Mouse (Mus musculus): Measurements from ENCODE around the gene A230050P20Rik. TPM values are rescaled to one million over a fixed set of nuclear protein-coding genes. Genes with fewer than 3 reads are reported as not detected.

The A230050P20Rik gene
- polyA plus RNA-seq, 1 experiment: 25.3 TPM

- no peak for TF ChIP-seq CTCF (IDR thresholded peaks at IDR 0.05; ENCODE audit: borderline replicate concordance, insufficient read depth, low read length)
- TF ChIP-seq POLR2A (IDR thresholded peaks at IDR 0.05; ENCODE audit: low read depth, low read length): no peak
- no peak overlapping the region for H3K4me3 ChIP-seq (ENCODE audit: insufficient read depth, low read length)
- no peak overlapping the region for H3K27ac ChIP-seq (ENCODE audit: insufficient read depth, low read length)
- H3K4me1 ChIP-seq (ENCODE audit: control insufficient read depth, insufficient read depth, low read length): no peaks in the 10 kb centered on the region
These were observed 2.0 kb downstream of the A230050P20Rik start for GRCm38 (mm10) chr9:20870211-20871173.

- no peak overlapping the region for H3K27ac ChIP-seq (ENCODE audit: insufficient read depth, low read length)
- peaks cover 2% of the 10 kb centered on the region; the same call in 1 of the 2 replicates for H3K4me1 ChIP-seq (ENCODE audit: control insufficient read depth, insufficient read depth, low read length)
- TF ChIP-seq CTCF (IDR thresholded peaks at IDR 0.05; ENCODE audit: borderline replicate concordance, insufficient read depth, low read length) (no peak), POLR2A (IDR thresholded peaks at IDR 0.05; ENCODE audit: low read depth, low read length) (no peak)
- H3K4me3 ChIP-seq (ENCODE audit: insufficient read depth, low read length): no peak overlapping the region
These were observed 4.5 kb downstream of the A230050P20Rik start for GRCm38 (mm10) chr9:20872991-20873390.

GRCm38 (mm10) chr9:20873521-20873920 is 5.1 kb downstream of the A230050P20Rik start:
- no peak overlapping the region for H3K27ac ChIP-seq (ENCODE audit: insufficient read depth, low read length)
- no peak overlapping the region for H3K4me3 ChIP-seq (ENCODE audit: insufficient read depth, low read length)
- H3K4me1 ChIP-seq (ENCODE audit: control insufficient read depth, insufficient read depth, low read length): peaks cover 2% of the 10 kb centered on the region; the same call in 1 of the 2 replicates
- TF ChIP-seq POLR2A (IDR thresholded peaks at IDR 0.05; ENCODE audit: low read depth, low read length) (no peak), CTCF (IDR thresholded peaks at IDR 0.05; ENCODE audit: borderline replicate concordance, insufficient read depth, low read length) (no peak)

- Histone ChIP-seq H3K4me3 (ENCODE audit: insufficient read depth, low read length) (no peak overlapping the region), H3K4me1 (ENCODE audit: control insufficient read depth, insufficient read depth, low read length) (peaks cover 2% of the 10 kb centered on the region; the same call in 1 of the 2 replicates), H3K27ac (ENCODE audit: insufficient read depth, low read length) (no peak overlapping the region)
- TF ChIP-seq CTCF (IDR thresholded peaks at IDR 0.05; ENCODE audit: borderline replicate concordance, insufficient read depth, low read length) (no peak), POLR2A (IDR thresholded peaks at IDR 0.05; ENCODE audit: low read depth, low read length) (no peak)
These were observed 6.8 kb downstream of the A230050P20Rik start for GRCm38 (mm10) chr9:20875021-20875790.

DNA sequence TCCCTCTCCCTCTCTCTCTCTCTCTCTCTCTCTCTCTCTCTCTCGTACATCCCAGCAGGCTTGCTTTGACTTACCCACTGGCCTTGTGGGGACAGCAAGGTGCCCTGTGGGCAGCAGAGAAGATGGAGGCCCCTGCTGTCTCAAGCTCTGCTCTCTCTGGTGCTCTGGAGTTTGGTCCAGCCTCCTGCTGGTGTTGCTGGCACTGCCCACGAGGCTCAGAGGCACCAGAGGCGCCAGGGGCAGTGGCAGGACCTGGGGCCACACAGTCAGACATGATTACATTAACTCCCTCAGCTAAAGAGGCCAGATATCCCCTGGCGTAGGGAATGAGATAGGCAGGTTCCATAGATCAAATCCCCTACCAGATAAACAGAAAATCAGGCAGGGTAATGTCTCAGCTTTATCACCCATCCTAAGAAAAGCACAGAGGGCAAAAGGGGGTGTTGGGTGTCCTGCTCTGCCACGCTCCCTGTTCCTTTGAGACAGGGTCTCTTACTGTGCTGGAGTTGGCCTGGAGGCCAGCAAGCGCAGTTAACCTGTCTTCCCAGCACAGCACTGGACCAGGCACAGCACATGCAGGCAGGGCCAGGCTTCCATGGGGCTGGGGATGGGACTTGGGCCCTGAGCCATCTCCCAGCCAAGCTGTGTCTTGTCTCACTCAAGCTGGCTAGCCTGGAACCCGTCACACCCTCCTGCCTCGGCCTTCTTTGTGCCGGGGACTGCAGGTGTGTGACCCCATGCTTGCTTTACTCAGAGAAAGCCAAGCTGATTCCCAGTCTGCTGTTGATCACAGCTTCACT is 8.1 kb downstream of the A230050P20Rik start:
- Histone ChIP-seq H3K4me3 (ENCODE audit: insufficient read depth, low read length) (no peak overlapping the region), H3K4me1 (ENCODE audit: control insufficient read depth, insufficient read depth, low read length) (peaks cover 2% of the 10 kb centered on the region; the same call in 1 of the 2 replicates), H3K27ac (ENCODE audit: insufficient read depth, low read length) (peak overlapping the region; percentile 97; the same call in 1 of the 2 replicates)
- TF ChIP-seq CTCF (IDR thresholded peaks at IDR 0.05; ENCODE audit: borderline replicate concordance, insufficient read depth, low read length): no peak
- no peak for TF ChIP-seq POLR2A (IDR thresholded peaks at IDR 0.05; ENCODE audit: low read depth, low read length)

DNA sequence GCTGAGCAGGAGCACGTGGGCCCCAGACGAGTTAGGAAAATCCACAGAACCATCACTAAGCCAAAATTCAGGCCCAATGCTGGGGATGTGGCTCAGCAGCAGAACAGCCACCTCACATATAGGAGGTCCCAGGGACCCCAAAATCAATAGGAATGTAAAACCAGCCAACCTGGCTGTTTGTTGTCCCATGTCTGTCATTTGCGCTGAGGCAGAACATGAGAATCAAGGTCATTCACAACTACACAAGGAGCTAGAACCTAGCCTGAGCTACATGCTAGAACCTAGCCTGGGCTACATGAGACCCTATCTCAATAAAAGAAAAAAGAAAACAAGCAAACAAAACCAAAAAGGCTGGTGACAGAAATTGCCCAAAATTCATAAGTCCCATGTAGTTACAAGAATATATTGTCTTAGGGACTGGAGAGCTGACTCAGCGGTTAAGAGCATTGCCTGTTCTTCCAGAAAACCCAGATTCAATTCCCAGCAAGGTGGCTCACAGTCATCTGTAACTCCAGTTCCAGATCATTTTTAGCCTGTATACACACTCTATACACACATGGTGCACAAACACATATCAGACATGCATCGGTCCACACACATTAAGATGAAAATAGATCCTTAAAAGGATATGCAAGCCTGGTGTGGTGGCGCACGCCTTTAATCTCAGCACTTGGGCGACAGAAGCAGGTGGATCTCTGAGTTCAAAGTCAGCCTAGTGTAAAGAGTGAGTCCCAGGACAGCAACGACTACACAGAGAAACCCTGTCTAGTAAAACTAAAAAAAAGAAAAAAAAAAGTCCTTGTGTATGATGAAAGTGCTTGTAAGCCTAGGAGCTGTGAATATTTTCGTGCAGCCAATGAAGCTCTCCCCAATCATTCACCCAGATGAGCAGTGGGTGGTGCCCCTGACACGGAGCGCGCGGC is 8.9 kb downstream of the A230050P20Rik start:
- H3K27ac ChIP-seq (ENCODE audit: insufficient read depth, low read length): peak overlapping the region; percentile 97

GRCm38 (mm10) chr9:20878041-20878709 is 9.7 kb downstream of the A230050P20Rik start:
- Histone ChIP-seq H3K27ac (ENCODE audit: insufficient read depth, low read length) (peak overlapping the region; percentile 97), H3K4me3 (ENCODE audit: insufficient read depth, low read length) (peak overlapping the region; percentile 29), H3K4me1 (ENCODE audit: control insufficient read depth, insufficient read depth, low read length) (peaks cover 2% of the 10 kb centered on the region; the same call in 1 of the 2 replicates)
- TF ChIP-seq POLR2A (IDR thresholded peaks at IDR 0.05; ENCODE audit: low read depth, low read length) (peak; percentile 88), CTCF (IDR thresholded peaks at IDR 0.05; ENCODE audit: borderline replicate concordance, insufficient read depth, low read length) (peak; percentile 75)

More for the DNA sequence above, 8.9 kb downstream of the A230050P20Rik start:
- Histone ChIP-seq H3K4me1 (ENCODE audit: control insufficient read depth, insufficient read depth, low read length) (peaks cover 2% of the 10 kb centered on the region; the same call in 1 of the 2 replicates), H3K4me3 (ENCODE audit: insufficient read depth, low read length) (peak overlapping the region; percentile 13; the same call in 1 of the 2 replicates)
- TF ChIP-seq POLR2A (IDR thresholded peaks at IDR 0.05; ENCODE audit: low read depth, low read length) (peak; percentile 72; the same call in 1 of the 2 replicates), CTCF (IDR thresholded peaks at IDR 0.05; ENCODE audit: borderline replicate concordance, insufficient read depth, low read length) (no peak)

DNA sequence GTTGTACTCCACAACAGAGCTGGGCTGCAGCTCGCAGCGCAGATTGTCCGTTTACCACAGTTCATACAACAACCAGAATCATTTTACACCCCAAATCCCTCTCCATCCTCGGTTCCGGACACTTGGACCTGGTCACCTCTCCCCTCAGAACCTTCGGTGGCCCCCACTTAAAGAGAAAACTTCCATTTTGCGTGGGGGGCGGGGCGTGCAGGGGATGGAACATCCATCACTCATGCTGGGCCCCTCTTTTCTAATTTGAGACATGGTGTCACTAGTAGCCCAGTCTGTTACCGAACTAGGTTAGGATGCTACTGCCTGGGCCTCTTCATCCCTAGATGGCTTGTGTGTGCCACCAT is 10.2 kb downstream of the A230050P20Rik start:
- peak overlapping the region; percentile 29 for H3K4me3 ChIP-seq (ENCODE audit: insufficient read depth, low read length)
- peak overlapping the region; percentile 60 for H3K27ac ChIP-seq (ENCODE audit: insufficient read depth, low read length)
- peaks cover 2% of the 10 kb centered on the region; the same call in 1 of the 2 replicates for H3K4me1 ChIP-seq (ENCODE audit: control insufficient read depth, insufficient read depth, low read length)
- TF ChIP-seq POLR2A (IDR thresholded peaks at IDR 0.05; ENCODE audit: low read depth, low read length): no peak
- TF ChIP-seq CTCF (IDR thresholded peaks at IDR 0.05; ENCODE audit: borderline replicate concordance, insufficient read depth, low read length): no peak

Measured in embryonic fibroblast, embryonic 13.5 days (primary cell).